Mouse (Mus musculus): ENCODE data around the gene Gm10840. TPM values are rescaled to one million over a fixed set of nuclear protein-coding genes. Genes with fewer than 3 reads are reported as not detected.

Gene Gm10840
- total and polyA plus RNA-seq, 2 experiments: not detected

- TF ChIP-seq POLR2A (IDR thresholded peaks at IDR 0.05; ENCODE audit: extremely low read depth, insufficient read depth, low read length): no peak
- TF ChIP-seq CTCF (IDR thresholded peaks at IDR 0.05; ENCODE audit: low read depth, low read length): no peak
- H3K27ac ChIP-seq (replicated peaks; ENCODE audit: insufficient read depth, low read depth, low read length): peak overlapping the region; percentile 4
Observed at GRCm38 (mm10) chr11:106201337-106202122, 40.9 kb downstream of the Gm10840 start.

GRCm38 (mm10) chr11:106202123-106202465 lies 41.4 kb downstream of the Gm10840 start, which contains the start of gene Strada:
Strada (minus strand) TSS chr11:106202168.
- Histone ChIP-seq H3K79me2 (ENCODE audit: control insufficient read depth, insufficient read depth, low read length) (no peaks in the 10 kb centered on the region), H3K9ac (ENCODE audit: low read depth, low read length) (no peak within 1 kb of the TSS), H3K4me1 (ENCODE audit: control insufficient read depth, insufficient read depth, low read length) (0 out of 2 replicates have a peak, but pooled peaks cover 3% of the 10 kb centered on the region), H3K36me3 (ENCODE audit: control insufficient read depth, insufficient read depth, low read length) (peaks cover 62% of the 10 kb centered on the region), H3K27ac (replicated peaks; ENCODE audit: insufficient read depth, low read depth, low read length) (peak within 1 kb of the TSS; percentile 60), H3K27me3 (ENCODE audit: control insufficient read depth, insufficient read depth, low read length) (no peaks in the 10 kb centered on the region), H3K4me3 (ENCODE audit: insufficient read depth, low read depth, low read length) (no peak within 1 kb of the TSS)
- WGBS: 76% methylated on average over 5 of the region's 5 CpGs
- no peak for DNase-seq (ENCODE audit: extremely low read depth, low read depth, low spot score)
- TF ChIP-seq CTCF (IDR thresholded peaks at IDR 0.05; ENCODE audit: low read depth, low read length) (no peak), POLR2A (IDR thresholded peaks at IDR 0.05; ENCODE audit: extremely low read depth, insufficient read depth, low read length) (no peak)

More at GRCm38 (mm10) chr11:106201337-106202122, 40.9 kb downstream of the Gm10840 start:
- Histone ChIP-seq H3K4me3 (ENCODE audit: insufficient read depth, low read depth, low read length) (no peak overlapping the region), H3K79me2 (ENCODE audit: control insufficient read depth, insufficient read depth, low read length) (no peaks in the 10 kb centered on the region), H3K9ac (ENCODE audit: low read depth, low read length) (no peak overlapping the region), H3K36me3 (ENCODE audit: control insufficient read depth, insufficient read depth, low read length) (peaks cover 59% of the 10 kb centered on the region), H3K4me1 (ENCODE audit: control insufficient read depth, insufficient read depth, low read length) (0 out of 2 replicates have a peak, but pooled peaks cover 3% of the 10 kb centered on the region), H3K27me3 (ENCODE audit: control insufficient read depth, insufficient read depth, low read length) (no peaks in the 10 kb centered on the region)
- DNase-seq (ENCODE audit: extremely low read depth, low read depth, low spot score): no peak
- 86% methylated on average over 19 of the region's 19 CpGs for WGBS

Other genes with a start within 250 kb of the Gm10840 start
- gene Cyb561, start 207.5 kb upstream of the Gm10840 start, total RNA-seq (2014; rRNA removed): 3.2 and 3.4 TPM in 2 replicates
- gene Cyb561, start 207.5 kb upstream of the Gm10840 start, polyA plus RNA-seq (2012; rRNA removed): 2.4 and 3.7 TPM in 2 replicates
- gene Ace, start 192.9 kb upstream of the Gm10840 start, total RNA-seq (2014; rRNA removed): 0.28 and 0.74 TPM in 2 replicates
- gene Ace, start 192.9 kb upstream of the Gm10840 start, polyA plus RNA-seq (2012; rRNA removed): 0.42 and 0.60 TPM in 2 replicates
- gene Ace3, start 166.2 kb upstream of the Gm10840 start, total RNA-seq (2014; rRNA removed): not detected in 2 replicates
- not detected in 2 replicates for gene Ace3, start 166.2 kb upstream of the Gm10840 start, polyA plus RNA-seq (2012; rRNA removed)
- gene Kcnh6, start 152.7 kb upstream of the Gm10840 start, total RNA-seq (2014; rRNA removed): not detected in 2 replicates
- not detected in 2 replicates for gene Kcnh6, start 152.7 kb upstream of the Gm10840 start, polyA plus RNA-seq (2012; rRNA removed)
- 17.1 and 24.0 TPM in 2 replicates for gene Dcaf7, start 124.0 kb upstream of the Gm10840 start, total RNA-seq (2014; rRNA removed)
- 15.9 and 18.3 TPM in 2 replicates for gene Dcaf7, start 124.0 kb upstream of the Gm10840 start, polyA plus RNA-seq (2012; rRNA removed)
- 31.3 and 33.7 TPM in 2 replicates for gene Taco1, start 94.8 kb upstream of the Gm10840 start, total RNA-seq (2014; rRNA removed)
- 19.1 and 20.0 TPM in 2 replicates for gene Taco1, start 94.8 kb upstream of the Gm10840 start, polyA plus RNA-seq (2012; rRNA removed)
- 12.3 and 14.9 TPM in 2 replicates for gene Map3k3, start 76.2 kb upstream of the Gm10840 start, total RNA-seq (2014; rRNA removed)
- gene Map3k3, start 76.2 kb upstream of the Gm10840 start, polyA plus RNA-seq (2012; rRNA removed): 7.6 and 9.7 TPM in 2 replicates
- gene Limd2, start within 50 bp of the Gm10840 start, total RNA-seq (2014; rRNA removed): 9.4 and 9.7 TPM in 2 replicates
- gene Limd2, start within 50 bp of the Gm10840 start, polyA plus RNA-seq (2012; rRNA removed): 21.8 and 26.3 TPM in 2 replicates
- 1.8 and 2.8 TPM in 2 replicates for gene Strada, start 41.3 kb downstream of the Gm10840 start, total RNA-seq (2014; rRNA removed)
- 3.1 and 3.9 TPM in 2 replicates for gene Strada, start 41.3 kb downstream of the Gm10840 start, polyA plus RNA-seq (2012; rRNA removed)
- gene Ccdc47, start 55.5 kb downstream of the Gm10840 start, total RNA-seq (2014; rRNA removed): 42.6 and 48.9 TPM in 2 replicates
- gene Ccdc47, start 55.5 kb downstream of the Gm10840 start, polyA plus RNA-seq (2012; rRNA removed): 12.8 and 16.9 TPM in 2 replicates
- gene Ddx42, start 56.1 kb downstream of the Gm10840 start, total RNA-seq (2014; rRNA removed): 16.0 and 19.7 TPM in 2 replicates
- 4.8 and 5.1 TPM in 2 replicates for gene Ddx42, start 56.1 kb downstream of the Gm10840 start, polyA plus RNA-seq (2012; rRNA removed)
- gene Ftsj3, start 95.2 kb downstream of the Gm10840 start, total RNA-seq (2014; rRNA removed): 19.7 and 20.7 TPM in 2 replicates
- 8.8 and 13.8 TPM in 2 replicates for gene Ftsj3, start 95.2 kb downstream of the Gm10840 start, polyA plus RNA-seq (2012; rRNA removed)
- 60.3 and 65.2 TPM in 2 replicates for gene Psmc5, start 95.3 kb downstream of the Gm10840 start, total RNA-seq (2014; rRNA removed)
- gene Psmc5, start 95.3 kb downstream of the Gm10840 start, polyA plus RNA-seq (2012; rRNA removed): 37.7 and 43.2 TPM in 2 replicates
- 70.1 and 70.3 TPM in 2 replicates for gene Smarcd2, start 112.1 kb downstream of the Gm10840 start, total RNA-seq (2014; rRNA removed)
- 67.3 and 84.8 TPM in 2 replicates for gene Smarcd2, start 112.1 kb downstream of the Gm10840 start, polyA plus RNA-seq (2012; rRNA removed)
- gene Tcam1, start 115.8 kb downstream of the Gm10840 start, total RNA-seq (2014; rRNA removed): not detected in 2 replicates
- gene Tcam1, start 115.8 kb downstream of the Gm10840 start, polyA plus RNA-seq (2012; rRNA removed): not detected in 2 replicates
- gene Gh, start 141.0 kb downstream of the Gm10840 start, total RNA-seq (2014; rRNA removed): not detected in 2 replicates
- gene Gh, start 141.0 kb downstream of the Gm10840 start, polyA plus RNA-seq (2012; rRNA removed): not detected in 2 replicates
- 2.1 and 4.6 TPM in 2 replicates for gene Cd79b, start 153.9 kb downstream of the Gm10840 start, total RNA-seq (2014; rRNA removed)
- 1.4 and 3.8 TPM in 2 replicates for gene Cd79b, start 153.9 kb downstream of the Gm10840 start, polyA plus RNA-seq (2012; rRNA removed)
- 0.09 and 0.13 TPM in 2 replicates for gene Scn4a, start 192.4 kb downstream of the Gm10840 start, total RNA-seq (2014; rRNA removed)
- gene Scn4a, start 192.4 kb downstream of the Gm10840 start, polyA plus RNA-seq (2012; rRNA removed): 0.02 TPM in 2 replicates
- not detected in 2 replicates for gene Prr29, start 204.6 kb downstream of the Gm10840 start, total RNA-seq (2014; rRNA removed)
- 0.17 TPM in 1 of 2 replicates, not detected in the other for gene Prr29, start 204.6 kb downstream of the Gm10840 start, polyA plus RNA-seq (2012; rRNA removed)
- 5.3 and 6.7 TPM in 2 replicates for gene Icam2, start 227.2 kb downstream of the Gm10840 start, total RNA-seq (2014; rRNA removed)
- gene Icam2, start 227.2 kb downstream of the Gm10840 start, polyA plus RNA-seq (2012; rRNA removed): 5.0 and 5.4 TPM in 2 replicates

Measured in liver, adult 2 months (tissue).